ENCODE assay signal across 25 mouse cellular contexts in genomic region chr4:144406261-144406660, GRCm38 (mm10). TPM values are rescaled to one million over a fixed set of nuclear protein-coding genes. Genes with fewer than 3 reads are reported as not detected.
DNase-seq lines count a peak whose midpoint lies in the region; ATAC-seq and TF ChIP-seq lines count a peak whose summit lies in the region.
"Had no signal": no experiment of that assay in that cellular context is flagged by ENCODE, and none has a peak within 500 bp of the region (broad histone marks: within the 10 kb centered on the region; RNA-seq: fewer than 3 reads in every experiment).

No protein-coding gene starts in this region.

- H3K9ac ChIP-seq in forebrain, embryonic 11.5 days (ENCODE audit: low read length): no peak overlapping the region
- H3K9ac ChIP-seq: embryonic facial prominence, embryonic 13.5 days; embryonic facial prominence, embryonic 15.5 days; forebrain, embryonic 13.5 days; forebrain, embryonic 15.5 days; forebrain, postnatal 0 days had no signal

- no peaks in the 10 kb centered on the region for H3K36me3 ChIP-seq in E14TG2a.4 (ENCODE audit: insufficient read depth, low read length)
- H3K36me3 ChIP-seq in forebrain, embryonic 11.5 days (ENCODE audit: control insufficient read depth, insufficient read depth, low read length): no peaks in the 10 kb centered on the region
- H3K36me3 ChIP-seq: embryonic facial prominence, embryonic 13.5 days; embryonic facial prominence, embryonic 15.5 days; forebrain, embryonic 10.5 days; forebrain, embryonic 15.5 days had no signal

- TF ChIP-seq CTCF in E14TG2a.4 (conservative IDR thresholded peaks at IDR 0.05; ENCODE audit: low read length): no peak

- peak overlapping the region; percentile 10; the same call in 1 of the 2 replicates for H3K4me3 ChIP-seq in E14TG2a.4 (replicated peaks; ENCODE audit: low read length)
- no peak overlapping the region for H3K4me3 ChIP-seq in forebrain, embryonic 11.5 days (ENCODE audit: low read depth, low read length)
- H3K4me3 ChIP-seq: embryonic facial prominence, embryonic 13.5 days; embryonic facial prominence, embryonic 15.5 days; erythroblast, embryonic 14.5 days; forebrain, embryonic 10.5 days; forebrain, embryonic 13.5 days; forebrain, embryonic 15.5 days had no signal

- no peak for ATAC-seq in forebrain, embryonic 11.5 days (replicated peaks; ENCODE audit: low FRiP score)
- ATAC-seq: forebrain, embryonic 13.5 days; forebrain, embryonic 15.5 days; forebrain, postnatal 0 days had no signal

- no peak overlapping the region for H3K4me2 ChIP-seq in forebrain, embryonic 11.5 days (ENCODE audit: low read depth, low read length, severe bottlenecking)
- H3K4me2 ChIP-seq: embryonic facial prominence, embryonic 13.5 days; embryonic facial prominence, embryonic 15.5 days; forebrain, embryonic 13.5 days; forebrain, embryonic 15.5 days had no signal

- H3K9me3 ChIP-seq in E14TG2a.4 (ENCODE audit: low read length): no peaks in the 10 kb centered on the region
- peaks cover 2% of the 10 kb centered on the region; the same call in 1 of the 2 replicates for H3K9me3 ChIP-seq in forebrain, embryonic 11.5 days (ENCODE audit: control insufficient read depth, low read length)
- H3K9me3 ChIP-seq: embryonic facial prominence, embryonic 13.5 days; embryonic facial prominence, embryonic 15.5 days had no signal

- H3K27me3 ChIP-seq in E14TG2a.4 (ENCODE audit: insufficient read depth, low read length): no peaks in the 10 kb centered on the region
- no peaks in the 10 kb centered on the region for H3K27me3 ChIP-seq in forebrain, embryonic 11.5 days (ENCODE audit: control insufficient read depth, insufficient read depth, low read length)
- H3K27me3 ChIP-seq: embryonic facial prominence, embryonic 13.5 days; embryonic facial prominence, embryonic 15.5 days; forebrain, embryonic 13.5 days; forebrain, embryonic 15.5 days had no signal

- no peak overlapping the region for H3K27ac ChIP-seq in forebrain, embryonic 11.5 days (ENCODE audit: low read depth, low read length)
- H3K27ac ChIP-seq: embryonic facial prominence, embryonic 13.5 days; embryonic facial prominence, embryonic 15.5 days; forebrain, embryonic 10.5 days; forebrain, embryonic 13.5 days; forebrain, embryonic 15.5 days had no signal

- peak; percentile 59 for DNase-seq in ES-CJ7 (ENCODE audit: low read depth, low spot score)
- peak; percentile 54 for DNase-seq in ZHBTc4 (ENCODE audit: low read depth, low spot score)
- no peak for DNase-seq in forebrain, embryonic 11.5 days (ENCODE audit: low spot score)
- no peak for DNase-seq in ovary, postnatal 36 days (ENCODE audit: low spot score)
- DNase-seq: adrenal gland, adult 2 months; adrenal gland, postnatal 10 days; adrenal gland, postnatal 25 days; cerebellum, adult 11 months; cerebellum, adult 18-20 months; cerebellum, adult 8-10 months; cerebellum, adult 9-11 months; cerebellum, postnatal 14 days; cerebellum, postnatal 36 days; embryo, embryonic 11 days; forebrain, postnatal 0 days had no signal

- 51% methylated on average over 3 of the region's 3 CpGs for WGBS in forebrain, embryonic 11.5 days

- H3K4me1 ChIP-seq in E14TG2a.4 (replicated peaks; ENCODE audit: low read depth, low read length): peaks cover 72% of the 10 kb centered on the region
- H3K4me1 ChIP-seq in forebrain, embryonic 11.5 days (replicated peaks; ENCODE audit: control insufficient read depth, insufficient read depth, low read length): no peaks in the 10 kb centered on the region
- H3K4me1 ChIP-seq: embryonic facial prominence, embryonic 13.5 days; embryonic facial prominence, embryonic 15.5 days; forebrain, embryonic 13.5 days; forebrain, embryonic 15.5 days had no signal

RNA-seq across cellular contexts. Expression of gene Pramef12, which starts 2.0 kb away (rescaled TPM):
- not detected in 2 replicates for polyA plus RNA-seq in forebrain, embryonic 11.5 days (2014; fragmentation: Nextera tagmentation; extraction: Ambion mirVana)
- polyA plus RNA-seq: adrenal gland, adult 2 months; C2C12; embryonic facial prominence, embryonic 11.5 days; erythroblast, embryonic 14.5 days; forebrain, embryonic 10.5 days; forebrain, embryonic 13.5 days; forebrain, embryonic 15.5 days; forebrain, postnatal 0 days had no signal

RNA-seq across cellular contexts. Expression of gene Pramef20, which starts 28.5 kb away (rescaled TPM):
- not detected in 2 replicates for polyA plus RNA-seq in forebrain, embryonic 11.5 days (2014; fragmentation: Nextera tagmentation; extraction: Ambion mirVana)
- polyA plus RNA-seq: adrenal gland, adult 2 months; brain, embryonic 14.5 days; C2C12; embryonic facial prominence, embryonic 11.5 days; embryonic facial prominence, embryonic 13.5 days; embryonic facial prominence, embryonic 15.5 days; erythroblast, embryonic 14.5 days; forebrain, embryonic 10.5 days; forebrain, embryonic 13.5 days; forebrain, embryonic 15.5 days; forebrain, postnatal 0 days had no signal

RNA-seq across cellular contexts. Expression of gene 1700012P22Rik, which starts 32.3 kb away (rescaled TPM):
- not detected in 2 replicates for polyA plus RNA-seq in forebrain, embryonic 11.5 days (2014; fragmentation: Nextera tagmentation; extraction: Ambion mirVana)
- polyA plus RNA-seq: adrenal gland, adult 2 months; brain, embryonic 14.5 days; C2C12; embryonic facial prominence, embryonic 11.5 days; embryonic facial prominence, embryonic 13.5 days; erythroblast, embryonic 14.5 days; forebrain, embryonic 10.5 days; forebrain, embryonic 13.5 days; forebrain, embryonic 15.5 days; forebrain, postnatal 0 days had no signal

RNA-seq across cellular contexts. Expression of gene Gm9944, which starts 46.9 kb away (rescaled TPM):
- polyA plus RNA-seq in forebrain, embryonic 11.5 days (2014; fragmentation: Nextera tagmentation; extraction: Ambion mirVana): not detected in 2 replicates
- polyA plus RNA-seq: adrenal gland, adult 2 months; brain, embryonic 14.5 days; C2C12; embryonic facial prominence, embryonic 11.5 days; embryonic facial prominence, embryonic 13.5 days; embryonic facial prominence, embryonic 15.5 days; erythroblast, embryonic 14.5 days; forebrain, embryonic 10.5 days; forebrain, embryonic 13.5 days; forebrain, embryonic 15.5 days; forebrain, postnatal 0 days had no signal

RNA-seq across cellular contexts. Expression of gene Gm13119, which starts 48.5 kb away (rescaled TPM):
- polyA plus RNA-seq in forebrain, embryonic 11.5 days (2014; fragmentation: Nextera tagmentation; extraction: Ambion mirVana): not detected in 2 replicates
- polyA plus RNA-seq: adrenal gland, adult 2 months; brain, embryonic 14.5 days; embryonic facial prominence, embryonic 11.5 days; embryonic facial prominence, embryonic 13.5 days; embryonic facial prominence, embryonic 15.5 days; erythroblast, embryonic 14.5 days; forebrain, embryonic 10.5 days; forebrain, embryonic 13.5 days; forebrain, embryonic 15.5 days; forebrain, postnatal 0 days had no signal

Comparison
In these comparisons a context has a peak if more than half of its experiments do, and no peak if none do; other contexts are left out.
1. DNase-seq: peak in ES-CJ7 (single experiment) and ZHBTc4 (single experiment); none in forebrain, embryonic 11.5 days (single experiment) and ovary, postnatal 36 days (single experiment).